In genomic region chr6:127114753-127115456, GRCm38 (mm10) we compare ENCODE assay signal across 16 mouse cellular contexts. TPM values are rescaled to one million over a fixed set of nuclear protein-coding genes. Genes with fewer than 3 reads are reported as not detected.
DNase-seq lines count a peak whose midpoint lies in the region; ATAC-seq and TF ChIP-seq lines count a peak whose summit lies in the region.
"Had no signal": no experiment of that assay in that cellular context is flagged by ENCODE, and none has a peak within 500 bp of the region (broad histone marks: within the 10 kb centered on the region; RNA-seq: fewer than 3 reads in every experiment).

No protein-coding gene starts in this region.

- H3K36me3 ChIP-seq in hindbrain, embryonic 16.5 days (ENCODE audit: control insufficient read depth, insufficient read depth, low read length): no peaks in the 10 kb centered on the region
- no peaks in the 10 kb centered on the region for H3K36me3 ChIP-seq in hindbrain, embryonic 12.5 days
- no peaks in the 10 kb centered on the region for H3K36me3 ChIP-seq in E14TG2a.4 (ENCODE audit: insufficient read depth, low read length)
- H3K36me3 ChIP-seq in midbrain, embryonic 11.5 days (ENCODE audit: control insufficient read depth, insufficient read depth, low read length): no peaks in the 10 kb centered on the region
- H3K36me3 ChIP-seq: embryonic facial prominence, embryonic 12.5 days had no signal

- no peak overlapping the region for H3K4me3 ChIP-seq in hindbrain, embryonic 16.5 days (ENCODE audit: low read length)
- no peak overlapping the region for H3K4me3 ChIP-seq in hindbrain, embryonic 12.5 days
- H3K4me3 ChIP-seq in E14TG2a.4 (replicated peaks; ENCODE audit: low read length): peak overlapping the region; percentile 29; the same call in 1 of the 2 replicates
- H3K4me3 ChIP-seq in midbrain, embryonic 11.5 days (ENCODE audit: low read depth, low read length): no peak overlapping the region
- H3K4me3 ChIP-seq: embryonic facial prominence, embryonic 12.5 days had no signal

- H3K9me3 ChIP-seq in hindbrain, embryonic 16.5 days (ENCODE audit: control insufficient read depth, low read length): no peaks in the 10 kb centered on the region
- no peaks in the 10 kb centered on the region for H3K9me3 ChIP-seq in hindbrain, embryonic 12.5 days (replicated peaks)
- no peaks in the 10 kb centered on the region for H3K9me3 ChIP-seq in E14TG2a.4 (ENCODE audit: low read length)
- no peaks in the 10 kb centered on the region for H3K9me3 ChIP-seq in midbrain, embryonic 11.5 days (ENCODE audit: control insufficient read depth, low read length)
- H3K9me3 ChIP-seq: embryonic facial prominence, embryonic 12.5 days had no signal

- peak overlapping the region; percentile 9; the same call in 1 of the 2 replicates for H3K27ac ChIP-seq in hindbrain, embryonic 16.5 days (ENCODE audit: low read depth, low read length)
- no peak overlapping the region for H3K27ac ChIP-seq in hindbrain, embryonic 12.5 days
- peak overlapping the region; percentile 22 for H3K27ac ChIP-seq in midbrain, embryonic 11.5 days (ENCODE audit: low read depth, low read length)
- H3K27ac ChIP-seq: embryonic facial prominence, embryonic 12.5 days; liver, embryonic 14.5 days had no signal

- WGBS in hindbrain, embryonic 16.5 days: 42% methylated on average over 23 of the region's 23 CpGs
- 66% methylated on average over 23 of the region's 23 CpGs for WGBS in hindbrain, embryonic 12.5 days
- 49% methylated on average over 23 of the region's 23 CpGs for WGBS in midbrain, embryonic 11.5 days

- ATAC-seq in hindbrain, embryonic 16.5 days: peak; percentile 76; the same call in 1 of the 2 replicates
- no peak; the same call in 1 of the 2 replicates for ATAC-seq in hindbrain, embryonic 12.5 days (ENCODE audit: low FRiP score)
- peak; percentile 58; the same call in 1 of the 2 replicates for ATAC-seq in midbrain, embryonic 11.5 days (ENCODE audit: low FRiP score)
- ATAC-seq: CD4-positive, CD25-positive, alpha-beta regulatory T cell, adult 4 months had no signal

- DNase-seq in R1 (ENCODE audit: low read depth, low spot score): peak; percentile 43
- DNase-seq in midbrain, embryonic 11.5 days (ENCODE audit: low spot score, missing footprints): peak; percentile 86
- DNase-seq in thymus, adult 18-20 months: no peak
- DNase-seq in natural killer cell, adult 2 months (ENCODE audit: low spot score in 2 of 2): no peak
- no peak for DNase-seq in urinary bladder, postnatal 25 days (ENCODE audit: low spot score)
- DNase-seq: adrenal gland, adult 2 months; heart, postnatal 10 days; kidney, adult 11 months; kidney, postnatal 36 days; lung, postnatal 10 days had no signal

- no peak overlapping the region for H3K9ac ChIP-seq in hindbrain, embryonic 16.5 days (ENCODE audit: low read depth, low read length)
- H3K9ac ChIP-seq in hindbrain, embryonic 12.5 days: no peak overlapping the region
- H3K9ac ChIP-seq in midbrain, embryonic 11.5 days (ENCODE audit: low read length): no peak overlapping the region
- H3K9ac ChIP-seq: embryonic facial prominence, embryonic 12.5 days; liver, embryonic 14.5 days had no signal

- peak; percentile 23; the same call in 1 of the 2 replicates for TF ChIP-seq CTCF in E14TG2a.4 (conservative IDR thresholded peaks at IDR 0.05; ENCODE audit: low read length)

- no peak overlapping the region; the same call in 1 of the 2 replicates for H3K4me2 ChIP-seq in hindbrain, embryonic 16.5 days (ENCODE audit: low read length)
- no peak overlapping the region for H3K4me2 ChIP-seq in hindbrain, embryonic 12.5 days (replicated peaks)
- no peak overlapping the region for H3K4me2 ChIP-seq in midbrain, embryonic 11.5 days
- H3K4me2 ChIP-seq: embryonic facial prominence, embryonic 12.5 days had no signal

- no peaks in the 10 kb centered on the region for H3K27me3 ChIP-seq in hindbrain, embryonic 16.5 days (replicated peaks; ENCODE audit: control insufficient read depth, insufficient read depth, low read length)
- no peaks in the 10 kb centered on the region for H3K27me3 ChIP-seq in hindbrain, embryonic 12.5 days
- H3K27me3 ChIP-seq in E14TG2a.4 (ENCODE audit: insufficient read depth, low read length): peaks cover 42% of the 10 kb centered on the region
- H3K27me3 ChIP-seq in midbrain, embryonic 11.5 days (ENCODE audit: control insufficient read depth, insufficient read depth, low read length): no peaks in the 10 kb centered on the region
- H3K27me3 ChIP-seq: embryonic facial prominence, embryonic 12.5 days had no signal

- no peaks in the 10 kb centered on the region for H3K4me1 ChIP-seq in hindbrain, embryonic 16.5 days (ENCODE audit: control insufficient read depth, insufficient read depth, low read depth, low read length)
- H3K4me1 ChIP-seq in hindbrain, embryonic 12.5 days: no peaks in the 10 kb centered on the region
- H3K4me1 ChIP-seq in E14TG2a.4 (replicated peaks; ENCODE audit: low read depth, low read length): peaks cover 16% of the 10 kb centered on the region
- peaks cover 4% of the 10 kb centered on the region; the same call in 1 of the 2 replicates for H3K4me1 ChIP-seq in midbrain, embryonic 11.5 days (ENCODE audit: control insufficient read depth, insufficient read depth, low read length)
- H3K4me1 ChIP-seq: embryonic facial prominence, embryonic 12.5 days had no signal

RNA-seq across cellular contexts. Expression of gene Tigar, which starts 5.5 kb away (rescaled TPM):
- polyA plus RNA-seq in hindbrain, embryonic 16.5 days (2015; fragmentation: Nextera tagmentation; extraction: Ambion mirVana): 6.0 and 8.6 TPM in 2 replicates
- 8.3 and 9.5 TPM in 2 replicates for polyA plus RNA-seq in hindbrain, embryonic 12.5 days (2016; fragmentation: Nextera tagmentation; extraction: Ambion mirVana)
- polyA plus RNA-seq in midbrain, embryonic 11.5 days (2014; fragmentation: Nextera tagmentation; extraction: Ambion mirVana): 5.8 and 6.9 TPM in 2 replicates

RNA-seq across cellular contexts. Expression of gene Ccnd2, which starts 37.1 kb away (rescaled TPM):
- polyA plus RNA-seq in hindbrain, embryonic 16.5 days (2015; fragmentation: Nextera tagmentation; extraction: Ambion mirVana): 248 and 340 TPM in 2 replicates
- 565 and 605 TPM in 2 replicates for polyA plus RNA-seq in hindbrain, embryonic 12.5 days (2016; fragmentation: Nextera tagmentation; extraction: Ambion mirVana)
- polyA plus RNA-seq in midbrain, embryonic 11.5 days (2014; fragmentation: Nextera tagmentation; extraction: Ambion mirVana): 1,627 and 1,717 TPM in 2 replicates

RNA-seq across cellular contexts. Expression of gene Fgf23, which starts 42.2 kb away (rescaled TPM):
- 0.30 and 0.33 TPM in 2 replicates for polyA plus RNA-seq in hindbrain, embryonic 16.5 days (2015; fragmentation: Nextera tagmentation; extraction: Ambion mirVana)
- polyA plus RNA-seq in hindbrain, embryonic 12.5 days (2016; fragmentation: Nextera tagmentation; extraction: Ambion mirVana): not detected in 2 replicates
- 0.11 TPM in 1 of 2 replicates, not detected in the other for polyA plus RNA-seq in midbrain, embryonic 11.5 days (2014; fragmentation: Nextera tagmentation; extraction: Ambion mirVana)
- polyA plus RNA-seq: adrenal gland, adult 2 months; CD4-positive, CD25-positive, alpha-beta regulatory T cell, adult 4 months; liver, embryonic 14.5 days had no signal

Comparison
In these comparisons a context has a peak if more than half of its experiments do, and no peak if none do; other contexts are left out.
1. DNase-seq: peak in R1 (single experiment) and midbrain, embryonic 11.5 days (single experiment); none in thymus, adult 18-20 months (0 of 2), natural killer cell, adult 2 months (0 of 2) and urinary bladder, postnatal 25 days (single experiment).